Mouse (Mus musculus) gastrocnemius, postnatal 10 days (tissue): ENCODE measurements around the gene Rap1gap2. TPM values are rescaled to one million over a fixed set of nuclear protein-coding genes. Genes with fewer than 3 reads are reported as not detected.

Experiments used
- DNase-seq: peaks from one replicate; pipeline ENCODE4 v3.0.0; 2021; ENCODE audit warnings: mixed read lengths
- total RNA-seq, 2 experiments: library from RNA; stranded (reverse); gene quantifications; 2 replicates each; pipeline ENCODE4 v1.2.3; 2021

The Rap1gap2 gene
- total RNA-seq, 2 experiments from 2014 or later = 15.0 to 16.1 TPM

- DNase-seq = no peak
Measured at GRCm38 (mm10) chr11:74536140-74536842, 74.4 kb downstream of the Rap1gap2 start.

- DNase-seq = no peak
Measured at GRCm38 (mm10) chr11:74534380-74534779, 76.3 kb downstream of the Rap1gap2 start.

GRCm38 (mm10) chr11:74533050-74533449, 77.7 kb downstream of the Rap1gap2 start:
- no peak for DNase-seq

- DNase-seq = no peak
Measured at GRCm38 (mm10) chr11:74532401-74532800, 78.3 kb downstream of the Rap1gap2 start.

GRCm38 (mm10) chr11:74531725-74532124, 79.0 kb downstream of the Rap1gap2 start:
- no peak for DNase-seq

GRCm38 (mm10) chr11:74529803-74530202, 80.9 kb downstream of the Rap1gap2 start:
- DNase-seq = peak; percentile 42

GRCm38 (mm10) chr11:74527555-74527954, 83.2 kb downstream of the Rap1gap2 start:
- no peak for DNase-seq

- peak; percentile 50 for DNase-seq
Measured at GRCm38 (mm10) chr11:74526180-74527158, 84.2 kb downstream of the Rap1gap2 start.

- DNase-seq = no peak
Measured at GRCm38 (mm10) chr11:74525605-74526004, 85.1 kb downstream of the Rap1gap2 start.

GRCm38 (mm10) chr11:74525205-74525604, 85.5 kb downstream of the Rap1gap2 start:
- no peak for DNase-seq

- DNase-seq = no peak
Measured at GRCm38 (mm10) chr11:74524050-74524965, 86.4 kb downstream of the Rap1gap2 start.

- no peak for DNase-seq
Measured at GRCm38 (mm10) chr11:74523210-74523951, 87.3 kb downstream of the Rap1gap2 start.

- DNase-seq = peak; percentile 73
Measured at GRCm38 (mm10) chr11:74522487-74523209, 88.1 kb downstream of the Rap1gap2 start.

- peak; percentile 33 for DNase-seq
Measured at GRCm38 (mm10) chr11:74521981-74522486, 88.7 kb downstream of the Rap1gap2 start.

GRCm38 (mm10) chr11:74520201-74520600, 90.5 kb downstream of the Rap1gap2 start:
- no peak for DNase-seq

- no peak for DNase-seq
Measured at GRCm38 (mm10) chr11:74516112-74516511, 94.6 kb downstream of the Rap1gap2 start.

GRCm38 (mm10) chr11:74515046-74515445, 95.7 kb downstream of the Rap1gap2 start:
- DNase-seq = no peak

GRCm38 (mm10) chr11:74512595-74512994, 98.1 kb downstream of the Rap1gap2 start:
- no peak for DNase-seq

GRCm38 (mm10) chr11:74506275-74506674, 104.4 kb downstream of the Rap1gap2 start:
- no peak for DNase-seq

GRCm38 (mm10) chr11:74502485-74502884, 108.2 kb downstream of the Rap1gap2 start:
- no peak for DNase-seq
